Mouse (Mus musculus) monocyte, adult 5-6 weeks (primary cell): ENCODE measurements around the gene Itprid1. TPM values are rescaled to one million over a fixed set of nuclear protein-coding genes. Genes with fewer than 3 reads are reported as not detected.

Source experiments
- ATAC-seq: fragments of 153-309, 156-312 bp; replicated peaks from 2 replicates; pipeline ENCODE4 v1.8.0; 2017; ENCODE audit warnings: mild to moderate bottlenecking; ENCODE audit not compliant: low TSS enrichment, insufficient number of reproducible peaks, severe bottlenecking, poor library complexity, low FRiP score
- total RNA-seq: library from RNA; stranded (forward); fragments of 200-1000, 200-491, 200-594 nt; gene quantifications from 3 replicates; pipeline ENCODE4 v1.2.3, GENCODE M21; 2017

The Itprid1 gene
- total RNA-seq, 1 experiment from 2014 or later, result not detected

DNA sequence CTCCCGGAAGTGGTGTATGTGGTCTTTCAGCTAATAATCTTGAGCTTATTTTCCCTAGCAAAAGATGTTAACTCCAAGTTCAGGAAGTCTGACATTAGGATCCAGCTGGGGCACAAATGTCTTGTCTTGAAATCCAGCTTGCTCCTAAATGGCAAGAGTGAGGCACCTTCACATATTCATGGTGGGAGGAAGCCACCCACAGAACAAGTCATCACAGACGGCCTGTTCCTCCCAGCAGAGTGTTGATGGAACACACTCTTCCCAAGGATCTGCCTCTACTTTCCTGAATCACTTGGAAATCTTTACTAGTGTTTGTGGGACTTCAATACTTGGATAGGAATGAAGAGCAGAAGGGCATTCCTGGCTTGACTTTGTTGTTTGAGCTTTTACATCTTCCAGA, 28.5 kb downstream of the Itprid1 start:
- ATAC-seq, result no peak

DNA sequence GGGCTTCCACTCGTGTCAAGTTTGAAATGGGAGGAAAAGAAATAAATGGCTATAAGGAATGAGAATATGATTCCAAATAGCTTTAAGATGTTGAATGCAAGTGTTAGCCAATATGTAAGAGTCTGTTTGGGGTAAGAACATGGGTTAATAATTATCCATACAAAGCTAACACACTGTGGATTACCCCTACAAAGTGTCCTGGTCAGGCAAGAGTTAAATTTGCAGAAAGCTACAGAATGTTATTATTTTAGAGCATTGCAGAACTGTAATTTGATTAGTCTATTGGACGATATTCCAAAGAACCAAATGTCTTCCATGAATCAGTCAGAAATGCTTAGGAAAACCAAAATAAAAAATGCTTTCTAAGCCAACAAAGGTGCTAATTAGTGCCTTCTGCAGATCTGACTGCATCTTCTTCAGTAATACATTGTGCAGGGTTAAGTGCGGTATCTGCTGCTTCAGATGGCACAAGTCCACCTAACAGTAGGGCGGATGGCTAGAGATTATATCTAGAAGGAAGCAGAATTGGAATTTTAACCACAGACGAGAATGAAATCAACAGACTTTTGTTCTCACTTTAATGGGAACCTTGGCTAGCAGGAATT, 42.8 kb downstream of the Itprid1 start:
- ATAC-seq, result no peak

DNA sequence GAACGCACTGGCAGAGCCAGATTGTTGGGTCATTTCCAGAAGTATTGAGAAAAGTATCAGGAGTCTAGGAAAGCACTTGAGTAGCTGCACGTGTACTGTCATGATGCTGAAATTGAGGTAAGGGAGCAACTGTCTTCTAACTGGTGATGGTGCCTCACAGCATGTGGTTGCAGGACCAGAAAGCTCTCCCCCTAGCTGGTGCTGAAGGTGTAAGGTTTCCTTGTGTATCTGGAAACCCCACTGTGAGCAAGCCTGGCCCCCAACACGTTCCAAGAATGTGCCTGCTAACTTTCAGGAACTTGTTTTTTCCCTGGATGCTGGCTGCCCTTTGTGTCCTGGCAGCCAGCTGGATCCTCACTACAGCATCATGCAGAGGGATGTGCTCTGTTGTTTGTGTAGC, 44.2 kb downstream of the Itprid1 start:
- ATAC-seq, result no peak

DNA sequence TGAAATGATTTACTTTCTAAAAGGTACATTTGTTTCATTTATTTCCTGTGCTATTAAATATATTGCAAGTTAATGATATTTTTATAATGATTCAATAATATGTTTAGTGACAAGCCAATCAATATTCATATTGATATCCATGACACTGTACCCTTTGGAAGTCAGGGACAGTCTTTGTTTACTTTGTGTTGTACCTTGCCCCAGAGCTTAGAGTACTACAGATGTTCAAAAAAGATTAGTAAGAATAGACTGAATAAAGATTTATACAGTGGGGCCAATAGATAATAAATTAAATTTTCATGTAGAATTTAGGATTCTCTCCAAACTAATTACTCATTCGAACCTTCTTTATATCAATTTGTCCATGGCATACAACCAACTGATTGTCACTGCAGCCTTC, 50.9 kb downstream of the Itprid1 start:
- no peak for ATAC-seq

DNA sequence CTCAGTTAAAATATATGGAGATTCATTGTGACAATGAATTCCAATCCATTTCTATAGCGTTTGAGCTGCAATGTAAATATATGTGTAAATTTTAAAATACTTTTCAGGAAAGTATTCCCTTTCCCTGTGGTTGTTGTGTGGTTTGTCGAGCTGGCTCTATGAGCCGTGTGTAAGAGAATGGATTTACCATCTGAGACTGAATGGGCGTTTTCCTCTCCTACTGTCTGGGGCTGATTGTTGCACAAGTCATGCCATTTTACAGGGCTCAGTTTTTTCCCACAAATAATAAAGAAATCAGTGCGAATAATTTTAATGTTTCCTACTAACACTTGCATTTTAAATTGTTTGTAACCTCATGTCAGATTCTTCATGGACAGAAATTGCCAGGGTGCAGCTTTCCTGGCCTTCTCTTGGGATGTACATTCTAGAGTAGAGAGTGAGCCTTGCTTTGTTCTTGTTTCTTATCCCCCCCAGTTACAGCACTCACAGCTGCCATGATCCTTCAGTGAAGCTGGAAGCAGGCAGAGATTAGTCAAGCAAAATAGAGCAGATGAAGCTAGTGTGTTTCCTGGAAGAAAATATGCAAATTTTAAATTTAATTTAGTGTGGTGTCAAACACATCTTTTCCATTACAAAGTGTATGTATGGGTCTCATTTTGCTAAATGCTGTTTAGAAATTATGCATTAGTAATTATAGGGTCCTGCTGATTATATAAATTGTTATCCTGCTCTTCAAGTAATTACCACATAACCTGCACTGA, 65.1 kb downstream of the Itprid1 start:
- ATAC-seq, result no peak

DNA sequence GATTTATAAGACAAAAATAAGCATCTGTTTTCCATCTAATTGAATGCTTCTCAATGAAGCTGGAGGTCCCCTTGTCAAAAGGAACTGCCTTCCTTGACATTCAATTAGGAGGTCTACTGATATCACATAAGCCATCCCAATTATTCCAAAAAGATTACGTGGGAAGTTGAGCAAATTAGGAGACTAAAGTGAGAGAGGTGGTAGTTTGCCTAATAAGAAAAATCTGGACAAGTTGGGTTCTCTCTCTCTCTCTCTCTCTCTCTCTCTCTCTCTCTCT, 65.6 kb downstream of the Itprid1 start:
- no peak for ATAC-seq

DNA sequence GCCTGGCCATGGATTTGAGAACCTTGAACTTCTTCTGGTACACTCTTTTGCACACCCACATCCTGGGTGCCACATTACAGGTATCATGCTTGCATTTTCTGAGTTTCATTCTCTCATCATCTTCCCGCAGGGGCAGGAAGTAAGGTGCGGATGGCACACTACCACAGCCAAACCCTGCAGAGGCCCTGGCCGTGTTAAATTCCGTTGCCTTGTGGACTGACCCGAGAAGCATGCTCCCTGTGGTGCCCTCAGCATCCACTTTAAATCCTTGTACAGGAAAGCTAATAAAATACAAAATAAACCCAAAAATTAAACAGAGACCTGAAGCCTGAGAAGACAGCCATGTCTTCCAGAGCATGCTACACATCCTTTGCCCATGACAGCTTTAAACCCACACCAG, 82.5 kb downstream of the Itprid1 start:
- no peak for ATAC-seq

DNA sequence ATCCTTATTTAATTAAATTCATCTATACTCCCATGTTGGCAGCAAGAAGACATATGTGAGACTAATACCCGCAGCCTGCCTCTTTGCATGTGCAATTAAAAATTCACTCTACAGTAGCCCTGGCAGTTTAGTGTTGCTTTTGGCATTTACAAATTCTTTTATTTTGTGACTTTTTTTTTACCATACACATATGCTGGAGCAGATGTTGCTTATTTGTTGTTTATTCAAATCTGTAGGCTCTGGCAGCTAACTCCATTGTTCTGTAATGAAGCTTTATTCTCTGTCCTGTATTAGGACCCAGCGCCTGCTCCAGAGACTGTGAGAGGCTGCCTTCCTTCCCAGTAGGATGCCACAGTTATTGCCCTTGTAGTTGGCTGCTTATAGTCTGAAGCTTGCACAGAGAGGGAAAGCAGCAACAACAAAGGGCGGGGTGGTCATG, 83.6 kb downstream of the Itprid1 start:
- no peak for ATAC-seq

DNA sequence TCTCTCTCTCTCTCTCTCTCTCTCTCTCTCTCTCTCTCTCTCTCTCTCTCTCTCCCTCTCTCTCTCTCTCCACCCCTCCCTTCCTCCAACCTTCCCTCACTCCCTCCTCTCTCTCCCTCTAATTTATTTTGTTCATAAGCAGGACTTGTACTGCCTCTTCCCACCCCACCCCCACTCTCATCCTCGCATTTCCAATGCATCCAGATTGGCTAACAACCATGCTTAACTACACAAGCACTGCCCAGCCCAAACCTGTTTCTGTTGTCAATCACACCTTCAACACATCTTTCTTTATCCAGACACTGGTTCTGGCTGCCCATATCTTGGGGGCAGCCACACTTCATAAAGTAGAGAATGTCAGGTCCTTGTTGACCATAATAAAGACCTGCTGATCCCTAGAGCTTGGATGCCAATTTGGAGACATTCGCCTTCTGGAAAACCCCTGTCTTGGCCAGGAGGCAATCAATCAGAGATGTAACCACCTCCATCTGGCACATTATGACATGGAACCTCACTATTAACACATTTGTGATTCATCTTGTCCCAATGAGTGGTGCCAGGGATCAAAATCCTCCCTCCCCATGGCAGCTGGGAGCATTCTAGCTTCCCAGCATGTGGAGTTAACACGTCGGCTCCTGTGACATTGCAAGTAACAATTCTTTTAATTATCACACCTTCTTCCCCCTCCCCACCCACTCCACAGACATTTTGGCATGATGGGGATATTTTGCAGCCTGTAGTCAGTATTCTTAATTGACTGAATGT, 84.4 kb downstream of the Itprid1 start:
- no peak for ATAC-seq

DNA sequence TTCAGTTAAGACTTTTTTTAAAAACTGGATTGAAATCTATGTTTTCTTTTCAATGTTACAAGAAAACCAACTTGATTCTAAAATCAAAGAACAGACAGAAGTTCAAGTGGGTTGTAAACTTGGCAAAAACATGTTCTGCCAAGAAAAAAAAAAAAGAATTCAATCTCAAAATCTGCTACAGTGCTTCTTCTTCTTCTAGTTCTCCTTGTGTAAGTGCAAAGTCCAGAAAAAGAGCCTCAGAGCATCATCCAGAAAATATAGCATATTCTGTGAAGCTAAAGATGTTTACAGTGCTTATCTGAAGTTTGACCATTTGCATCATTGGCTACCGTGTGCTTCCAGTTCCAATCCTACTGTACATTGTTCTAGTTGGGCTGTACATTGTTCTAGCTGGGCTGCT, 108.0 kb downstream of the Itprid1 start:
- ATAC-seq, result no peak

DNA sequence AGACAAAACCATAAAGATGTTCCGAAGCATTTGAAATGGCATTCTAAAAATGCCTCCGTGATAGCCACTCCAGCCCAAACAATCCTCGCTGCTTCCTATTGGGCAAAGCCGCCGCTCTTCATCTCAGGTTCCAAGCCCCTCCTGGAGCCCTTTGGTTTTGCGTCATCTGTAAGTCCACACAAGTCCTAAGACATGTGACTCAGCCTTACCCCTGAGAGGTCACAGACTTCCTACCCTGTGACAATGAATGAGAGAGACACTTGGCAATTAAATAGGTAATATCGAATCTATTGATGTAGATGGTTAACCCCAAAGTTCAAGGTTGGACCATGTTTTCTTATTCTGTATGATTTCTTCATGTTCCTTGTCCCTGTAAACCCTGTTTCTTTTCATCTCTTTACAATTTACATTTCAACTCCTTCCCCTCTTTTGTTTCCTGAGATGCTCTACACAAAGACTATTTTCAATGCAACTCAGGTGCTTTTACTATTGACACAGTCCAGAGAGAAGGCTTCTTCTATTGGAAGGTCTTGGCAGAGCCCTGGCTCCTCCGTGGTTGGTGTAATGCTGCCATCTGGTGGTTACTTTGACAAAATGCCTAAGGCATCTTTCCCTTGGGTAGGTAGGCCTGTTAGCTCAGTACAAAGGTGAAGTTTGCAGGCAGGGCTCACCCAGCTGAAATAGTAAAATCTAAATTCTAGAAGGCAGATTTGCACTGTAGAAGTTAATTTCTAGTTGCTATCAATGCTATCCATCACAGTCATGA, 113.8 kb downstream of the Itprid1 start:
- ATAC-seq, result no peak

DNA sequence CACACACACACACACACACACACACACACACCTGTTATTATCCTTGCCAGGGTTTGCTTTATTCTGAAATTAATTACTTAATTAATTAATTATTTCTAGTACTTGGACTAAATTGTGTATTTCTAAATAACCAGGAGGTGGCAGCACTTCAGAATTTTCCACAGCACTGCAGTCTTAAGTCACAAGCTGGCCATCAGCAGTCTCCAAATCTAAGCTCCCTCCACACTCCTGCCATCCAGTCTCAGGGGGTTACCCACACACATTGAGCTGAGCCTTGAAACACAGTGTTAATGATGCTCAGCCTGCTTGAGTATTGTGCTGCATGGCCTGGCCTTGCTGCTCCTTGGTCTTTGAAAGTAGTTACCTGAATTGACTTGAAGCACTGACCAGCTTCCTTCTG, 136.3 kb downstream of the Itprid1 start:
- ATAC-seq, result no peak

DNA sequence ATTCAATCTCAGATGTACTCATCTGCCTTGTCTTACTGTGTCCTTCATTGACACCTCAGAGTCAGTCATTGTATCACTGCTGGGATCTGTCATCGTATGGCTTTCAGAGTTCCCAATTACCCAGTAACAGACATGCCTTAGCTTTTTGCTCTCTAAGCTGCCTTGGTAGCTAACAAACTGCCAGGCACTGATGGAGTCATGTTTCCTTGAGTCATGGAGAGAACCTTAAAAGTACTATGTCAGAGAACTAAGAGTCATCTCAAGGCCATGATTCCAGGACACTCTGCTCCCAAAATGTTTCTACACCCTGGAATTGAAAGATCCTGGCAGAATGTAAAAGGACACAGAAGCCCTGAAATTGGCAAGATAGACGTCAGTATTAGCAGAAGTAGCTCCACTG, 143.1 kb downstream of the Itprid1 start:
- no peak for ATAC-seq

DNA sequence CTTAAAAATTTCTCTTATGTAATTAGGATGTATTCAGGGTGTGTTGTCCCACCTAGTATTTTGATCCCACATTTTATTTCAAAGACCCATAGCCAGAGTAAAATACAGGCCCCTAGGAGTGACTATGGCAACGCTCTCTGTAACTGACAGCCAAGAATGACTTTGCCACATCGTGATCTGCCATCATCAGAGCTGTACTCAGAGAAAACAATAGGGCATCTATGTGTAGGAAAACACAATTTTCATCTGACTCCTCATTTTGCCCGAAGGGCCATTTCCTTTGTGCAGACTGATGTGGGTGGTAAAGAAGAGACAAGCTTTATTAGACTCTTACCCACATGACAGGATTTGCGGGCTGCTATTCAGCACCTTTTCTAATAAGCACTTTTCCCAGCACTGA, 172.0 kb downstream of the Itprid1 start:
- no peak for ATAC-seq

DNA sequence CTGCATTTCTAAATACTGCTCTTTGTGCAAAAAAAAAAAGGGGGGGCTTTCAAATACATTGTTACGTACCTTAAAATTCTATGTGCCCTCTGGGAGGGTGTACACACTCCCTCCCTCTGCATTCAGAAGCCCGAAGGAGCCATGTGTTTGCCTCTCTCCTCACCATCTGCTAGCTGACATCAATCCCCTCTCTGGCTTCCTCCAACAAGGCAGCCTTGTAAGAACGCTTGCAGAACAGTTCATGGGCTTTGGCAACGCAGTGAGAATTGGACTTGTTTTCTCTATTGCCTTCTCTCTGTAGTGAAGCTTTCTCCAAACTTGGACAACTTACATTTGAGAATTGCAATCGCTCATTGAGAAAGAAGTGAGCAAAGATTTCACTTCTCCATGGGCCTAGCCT, 175.7 kb downstream of the Itprid1 start:
- ATAC-seq, result no peak

DNA sequence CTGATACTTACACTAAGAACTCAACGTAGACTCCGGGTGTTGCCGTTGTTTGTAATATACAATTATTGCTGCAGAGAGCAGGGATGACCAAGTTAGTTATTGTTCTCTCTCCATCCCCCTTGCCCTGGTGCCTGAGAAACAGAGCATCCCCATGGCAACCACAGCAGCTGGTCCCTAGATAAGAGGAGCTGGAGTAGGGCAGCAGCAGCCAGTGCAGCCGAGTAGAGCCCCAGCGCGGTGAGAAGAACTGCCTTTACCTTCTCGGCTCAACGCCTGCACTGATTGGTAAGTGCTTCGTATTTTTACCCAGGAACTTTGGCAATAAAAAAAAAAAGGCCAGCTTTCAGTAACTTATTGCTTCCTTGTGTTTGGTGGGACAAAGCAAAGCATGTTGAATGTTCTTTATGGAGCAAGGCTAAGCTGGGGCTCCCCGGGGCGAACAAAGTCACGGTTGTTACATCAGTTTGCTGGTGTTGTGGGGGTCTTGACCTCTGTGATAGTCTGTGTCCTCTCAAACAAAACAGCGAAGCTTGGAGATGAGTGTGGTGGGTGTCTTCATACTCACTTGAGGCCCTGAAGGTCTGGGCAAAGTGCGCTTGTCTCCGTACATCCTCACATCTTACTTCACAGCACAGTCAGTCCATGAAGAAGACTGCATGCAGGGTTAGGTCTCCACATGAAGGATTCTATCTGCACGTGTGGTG, 180.7 kb downstream of the Itprid1 start, which contains the start of gene Ppp1r17:
Gene Ppp1r17, plus strand, starts transcription at position 207 of the 704 bp plus-strand sequence.
- no peak for ATAC-seq

DNA sequence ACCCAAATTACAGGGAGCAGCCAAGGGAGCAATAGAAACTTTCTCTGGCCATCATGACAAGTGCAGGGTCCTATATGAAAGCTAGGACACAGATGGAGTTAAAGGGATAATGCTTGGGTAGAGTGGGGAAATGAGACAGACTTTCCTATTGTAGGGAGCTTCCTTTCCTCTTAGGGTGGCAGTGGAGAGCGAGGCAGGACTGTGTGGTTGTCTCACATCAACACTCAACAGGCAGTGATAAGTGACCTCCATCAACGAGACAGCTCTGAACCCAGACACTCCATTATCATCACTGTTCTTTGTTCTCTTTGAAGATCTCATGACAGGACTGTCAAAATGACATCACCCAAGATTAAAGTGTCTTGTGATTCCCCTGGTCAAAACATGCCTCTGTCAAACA, 182.9 kb downstream of the Itprid1 start:
- no peak for ATAC-seq

DNA sequence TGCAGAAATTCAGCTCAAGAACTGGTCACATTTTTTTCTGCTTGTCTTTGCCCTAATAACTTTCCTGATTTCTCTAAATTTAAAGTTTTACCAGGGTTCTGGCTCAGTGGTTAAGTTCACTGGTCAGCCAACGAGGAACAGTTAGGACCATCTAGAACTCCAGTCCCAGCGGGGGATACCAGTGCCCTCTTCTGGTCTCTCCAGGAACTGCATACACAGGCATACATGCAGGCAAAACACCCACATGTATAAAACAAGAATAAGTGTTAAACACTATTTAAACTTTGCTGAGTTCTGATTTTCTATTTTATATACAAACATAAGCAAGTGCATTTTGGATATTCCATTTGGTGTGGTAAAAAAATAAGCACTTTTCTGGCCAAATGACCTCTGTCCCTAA, 188.8 kb downstream of the Itprid1 start:
- no peak for ATAC-seq

DNA sequence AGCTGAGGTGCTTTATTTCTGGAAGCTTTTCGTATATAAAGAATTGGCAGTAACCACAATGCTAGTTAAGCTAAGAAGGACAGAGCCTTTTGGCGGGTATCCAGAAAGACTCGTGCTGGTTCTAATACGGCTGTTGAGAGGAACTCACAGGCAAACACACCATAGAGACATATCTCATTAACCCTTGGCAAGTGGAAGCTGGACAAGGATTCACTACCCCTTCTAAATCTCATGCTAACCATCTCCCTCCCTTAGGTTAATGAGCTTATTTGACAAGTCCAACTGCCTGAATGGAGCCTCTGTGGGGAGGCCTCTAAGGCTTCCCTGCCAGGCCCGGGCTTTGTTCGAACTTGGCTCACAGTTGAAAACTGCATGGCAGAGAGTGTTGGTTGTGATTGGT, 190.6 kb downstream of the Itprid1 start:
- ATAC-seq, result no peak
